Mouse (Mus musculus): ENCODE measurements around the gene Map3k7cl.

Map3k7cl gene

GRCm38 (mm10) chr16:87587843-87588242 lies 34.7 kb downstream of the Map3k7cl start:
- DNase-seq (ENCODE audit: low read depth): no peak

- DNase-seq (ENCODE audit: low read depth): no peak
Observed at GRCm38 (mm10) chr16:87594145-87594544, 41.0 kb downstream of the Map3k7cl start.

DNA sequence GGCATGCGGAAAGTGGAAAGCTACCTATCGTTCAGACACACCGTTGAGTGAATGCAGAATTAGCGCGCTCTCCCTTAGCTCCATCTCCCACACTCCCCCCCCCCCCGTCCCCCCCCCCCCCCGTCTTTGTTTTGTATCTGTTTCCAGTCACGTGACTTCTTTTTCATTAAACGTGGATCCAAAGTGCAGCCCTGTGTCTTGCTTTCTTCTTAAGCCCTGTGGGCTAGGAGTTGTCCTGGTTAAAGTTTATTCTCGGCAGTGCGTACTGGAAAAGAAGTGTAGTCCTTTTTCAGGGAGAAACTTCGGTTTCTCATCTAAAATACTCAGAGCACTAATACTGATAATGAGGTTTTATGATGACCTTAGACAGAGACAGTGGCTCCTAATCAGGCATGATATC lies 42.0 kb downstream of the Map3k7cl start:
- no peak for DNase-seq (ENCODE audit: low read depth)

DNA sequence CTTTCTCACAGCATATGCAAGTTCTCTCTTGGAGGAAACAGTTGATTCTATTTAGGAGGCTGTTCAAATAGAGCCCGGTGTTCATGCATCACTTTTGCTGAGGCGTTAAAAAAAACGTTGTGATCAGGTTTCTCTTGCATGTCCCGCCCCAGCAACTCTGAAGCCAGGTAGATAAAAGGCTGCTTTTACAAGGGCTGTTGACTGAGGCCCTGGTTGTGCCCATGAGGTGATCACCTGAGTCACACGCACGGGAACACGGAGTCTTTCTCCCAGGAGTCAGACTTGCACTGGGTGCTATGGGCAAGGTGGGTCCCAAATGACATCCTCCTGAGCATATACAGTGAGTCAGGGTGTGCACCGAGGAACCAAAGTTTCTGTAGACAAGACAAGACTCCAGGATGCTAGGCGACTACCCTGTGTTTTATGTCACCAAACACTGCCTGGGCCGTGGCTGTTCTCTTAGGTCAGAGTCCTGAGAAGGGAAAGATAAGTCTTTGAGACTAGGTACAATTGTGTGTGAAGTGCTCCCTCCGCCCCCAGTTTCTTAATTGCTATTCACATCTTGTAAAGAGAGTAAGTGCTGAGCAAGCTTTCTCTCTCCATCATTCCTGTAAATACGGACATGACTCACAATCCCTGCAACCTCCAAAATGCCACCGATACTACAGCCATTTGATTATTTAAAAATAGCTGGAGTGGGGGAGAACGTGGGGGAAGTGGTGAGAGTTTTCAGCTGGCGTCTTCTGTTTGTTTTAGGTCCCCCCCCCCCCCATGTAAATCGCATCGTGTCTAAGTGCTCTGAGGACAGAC lies 49.8 kb downstream of the Map3k7cl start:
- DNase-seq (ENCODE audit: low read depth): no peak

GRCm38 (mm10) chr16:87604002-87604401 lies 50.9 kb downstream of the Map3k7cl start:
- DNase-seq (ENCODE audit: low read depth): no peak

DNA sequence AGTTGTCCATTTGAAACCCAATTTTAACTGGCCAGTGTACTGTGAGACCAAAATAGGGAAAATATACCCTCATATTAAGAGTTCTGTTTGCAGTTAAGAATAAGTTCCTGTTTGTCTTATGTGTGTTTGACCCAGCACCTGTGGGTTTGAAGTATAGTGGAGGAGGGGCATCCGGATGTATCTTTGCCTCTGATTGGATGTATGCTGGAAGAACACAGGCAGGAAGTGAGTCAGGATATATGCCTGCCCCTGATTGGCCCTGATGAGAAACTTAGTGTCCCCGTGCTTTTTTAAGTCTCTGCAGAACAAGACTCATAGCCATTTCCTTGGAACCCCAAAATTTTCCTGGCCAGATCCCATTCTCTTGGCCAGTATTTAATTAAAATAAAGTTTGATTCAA lies 51.8 kb downstream of the Map3k7cl start:
- DNase-seq (ENCODE audit: low read depth): peak; percentile 71

DNA sequence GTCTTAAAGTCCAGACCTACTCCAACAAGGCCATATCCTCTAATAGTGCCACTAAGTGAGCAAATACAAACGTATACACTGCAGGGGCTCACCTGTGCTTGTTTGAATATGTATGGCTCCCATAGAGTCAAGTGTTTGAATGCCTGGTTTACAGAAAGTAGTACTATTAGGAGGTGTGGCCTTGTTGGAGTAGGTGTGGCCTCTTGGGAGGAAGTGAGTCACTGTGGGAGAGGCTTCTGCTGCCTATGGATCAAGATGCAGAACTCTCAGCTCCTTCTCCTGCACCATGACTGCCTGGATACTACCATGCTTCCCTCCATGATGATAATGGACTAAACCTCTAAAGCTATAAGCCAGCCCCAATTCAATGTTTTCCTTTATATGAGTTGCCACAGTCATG lies 54.3 kb downstream of the Map3k7cl start:
- DNase-seq (ENCODE audit: low read depth): peak; percentile 49

DNA sequence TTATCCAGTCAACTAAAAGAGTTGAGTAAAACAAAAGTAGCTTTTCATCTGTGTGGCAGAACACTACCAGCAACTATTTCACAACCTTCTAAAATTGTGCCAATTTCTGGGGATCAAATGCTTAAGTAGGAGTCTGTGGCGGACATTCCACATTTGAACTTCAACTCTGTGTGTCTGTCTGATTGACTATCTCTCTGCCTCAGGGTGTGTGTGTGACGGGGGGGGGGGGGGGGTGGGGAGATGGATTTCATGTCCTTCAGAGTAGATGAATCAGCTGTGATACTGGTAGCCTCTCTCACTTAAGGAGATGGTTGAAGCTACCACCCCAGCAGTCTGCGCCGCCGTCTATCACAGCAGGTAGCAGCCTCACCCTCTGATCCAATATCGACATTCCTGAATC lies 54.8 kb downstream of the Map3k7cl start:
- DNase-seq (ENCODE audit: low read depth): no peak

DNA sequence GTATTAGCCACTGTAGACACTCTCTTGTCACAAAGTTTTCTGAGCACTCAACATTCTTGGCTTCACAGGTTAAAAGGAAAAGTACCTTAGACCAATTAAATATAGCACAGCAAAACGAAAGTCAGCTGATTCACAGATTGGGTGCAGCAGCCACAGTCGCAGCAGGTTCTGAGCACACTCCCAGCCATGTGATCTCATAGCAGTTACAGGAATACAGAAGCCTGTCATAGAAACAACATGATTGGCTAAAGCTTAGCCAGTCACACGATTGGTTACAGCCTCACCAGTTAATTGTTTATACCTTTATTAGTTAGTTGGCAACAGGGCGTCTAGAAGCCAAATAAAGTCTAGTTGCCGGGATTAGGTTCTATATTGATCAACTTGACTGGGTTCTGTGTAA lies 57.0 kb downstream of the Map3k7cl start:
- DNase-seq (ENCODE audit: low read depth): no peak

DNA sequence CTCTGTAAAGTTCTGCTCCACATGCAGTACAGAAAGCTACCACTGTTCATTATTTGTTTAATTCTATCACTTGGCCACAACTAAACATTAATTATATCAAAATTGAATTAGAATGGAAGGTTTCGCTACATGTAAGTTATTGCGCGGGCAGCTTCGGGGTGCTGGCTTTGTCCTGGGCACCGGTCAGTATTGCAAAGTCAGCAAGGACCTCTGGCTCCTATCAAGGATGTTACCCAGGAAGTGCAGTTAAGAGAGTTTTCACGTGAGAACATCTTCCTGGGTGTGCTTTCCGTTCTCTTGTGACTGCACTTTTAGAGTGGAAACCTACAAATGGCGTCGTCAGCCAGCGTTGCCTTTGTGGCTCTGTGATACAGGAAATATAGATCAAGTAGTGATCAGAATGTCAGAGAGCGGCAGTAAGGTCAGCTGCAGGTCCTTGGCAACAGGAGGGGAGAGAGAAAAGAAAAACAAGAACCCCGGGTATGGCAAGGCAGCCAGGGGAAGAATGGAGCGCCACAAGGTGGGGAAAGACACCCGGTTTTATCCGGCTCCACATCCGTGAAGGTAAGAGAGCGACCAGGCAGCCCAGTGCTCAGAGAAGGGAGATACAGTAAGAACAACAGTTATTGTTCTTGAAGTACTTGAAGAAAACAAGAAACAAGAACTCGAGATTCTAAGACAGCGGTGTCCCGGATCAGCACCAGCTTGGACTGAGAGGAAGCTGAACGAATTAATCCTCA lies 57.6 kb downstream of the Map3k7cl start:
- DNase-seq (ENCODE audit: low read depth): no peak

GRCm38 (mm10) chr16:87611420-87611819 lies 58.3 kb downstream of the Map3k7cl start:
- peak; percentile 43 for DNase-seq (ENCODE audit: low read depth)

GRCm38 (mm10) chr16:87612218-87612838 lies 59.2 kb downstream of the Map3k7cl start:
- peak; percentile 84 for DNase-seq (ENCODE audit: low read depth)

DNA sequence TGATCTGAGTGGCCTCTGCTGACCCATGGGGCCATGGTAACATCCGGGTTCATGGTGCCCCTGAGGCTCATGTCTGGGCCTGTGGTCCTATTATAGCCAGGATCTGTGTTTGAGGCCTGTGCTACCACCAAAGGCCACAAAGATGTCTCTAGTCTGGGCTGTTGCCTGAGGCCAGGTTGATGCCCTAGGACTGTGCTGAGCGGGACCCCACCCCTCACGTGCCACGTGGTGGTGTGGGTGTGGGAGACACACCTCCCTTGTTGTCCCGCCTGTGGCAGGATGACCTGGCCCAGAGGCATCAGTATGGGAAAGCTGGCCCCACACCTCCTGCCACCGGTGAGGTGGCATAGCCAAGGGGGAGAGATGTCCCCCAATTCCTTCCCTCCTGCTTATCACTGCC lies 64.2 kb downstream of the Map3k7cl start:
- DNase-seq (ENCODE audit: low read depth): no peak

- no peak for DNase-seq (ENCODE audit: low read depth)
Observed at GRCm38 (mm10) chr16:87621246-87621645, 68.1 kb downstream of the Map3k7cl start.

DNA sequence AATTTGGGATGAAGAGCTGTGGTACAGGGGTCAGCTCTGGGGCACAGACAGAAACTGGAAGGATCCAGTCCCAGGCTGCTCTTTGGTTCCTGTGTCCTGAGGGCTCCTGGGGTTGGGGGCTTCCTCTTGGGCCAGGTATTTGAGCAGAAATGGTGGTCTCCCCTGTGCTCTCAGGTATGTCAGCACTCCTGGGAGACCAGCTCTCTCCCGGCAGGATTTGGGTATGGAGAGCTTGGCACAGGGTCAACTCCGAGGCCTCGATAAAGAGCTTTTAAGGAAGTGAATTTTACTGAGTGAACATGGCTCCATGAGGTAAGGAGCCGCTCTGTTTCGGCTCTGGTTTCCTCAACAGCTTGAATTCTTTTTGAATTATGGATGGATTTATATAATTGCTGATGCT lies 70.8 kb downstream of the Map3k7cl start:
- DNase-seq (ENCODE audit: low read depth): no peak

DNA sequence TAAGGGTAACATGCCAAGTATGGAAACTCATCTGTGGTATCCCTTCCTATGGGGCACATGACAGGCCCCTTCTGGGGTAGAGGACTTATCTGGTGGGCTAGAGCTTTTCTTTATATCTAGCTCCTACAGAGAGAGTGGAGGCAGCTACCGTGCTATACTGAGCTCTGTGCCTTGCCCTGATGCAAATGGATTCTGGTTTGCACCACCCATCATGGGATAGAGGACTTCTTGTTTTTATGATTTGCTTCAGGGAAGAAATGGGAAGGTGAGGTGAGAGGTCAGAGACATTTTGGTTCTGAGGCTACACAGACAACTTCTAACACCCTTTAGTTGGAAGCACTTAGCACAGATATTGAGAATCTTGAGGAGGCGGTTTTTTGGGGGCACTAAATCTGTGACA lies 71.8 kb downstream of the Map3k7cl start:
- no peak for DNase-seq (ENCODE audit: low read depth)

- DNase-seq (ENCODE audit: low read depth): peak; percentile 96
Observed at GRCm38 (mm10) chr16:87625341-87625740, 72.2 kb downstream of the Map3k7cl start.

GRCm38 (mm10) chr16:87625816-87626215 lies 72.7 kb downstream of the Map3k7cl start:
- DNase-seq (ENCODE audit: low read depth): no peak

DNA sequence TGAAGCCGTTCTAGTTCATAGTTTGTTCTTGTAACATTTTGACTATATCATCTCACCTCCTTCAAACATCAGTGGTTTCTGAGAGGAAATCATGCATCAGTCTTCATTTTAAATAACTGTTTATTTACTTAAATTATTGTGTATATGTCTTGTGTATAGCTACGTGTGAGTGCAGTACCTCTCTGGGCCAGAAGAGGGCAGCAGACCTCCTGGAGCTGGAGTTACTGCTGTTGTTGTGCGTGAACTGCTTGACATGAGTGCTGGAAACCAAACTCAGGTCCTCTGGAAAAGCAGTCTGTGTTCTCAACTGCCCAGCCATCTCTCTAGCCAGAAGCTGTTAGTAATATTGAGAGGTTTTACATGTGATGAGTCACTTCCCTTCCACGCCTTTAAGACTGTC lies 73.6 kb downstream of the Map3k7cl start:
- DNase-seq (ENCODE audit: low read depth): peak; percentile 73

DNA sequence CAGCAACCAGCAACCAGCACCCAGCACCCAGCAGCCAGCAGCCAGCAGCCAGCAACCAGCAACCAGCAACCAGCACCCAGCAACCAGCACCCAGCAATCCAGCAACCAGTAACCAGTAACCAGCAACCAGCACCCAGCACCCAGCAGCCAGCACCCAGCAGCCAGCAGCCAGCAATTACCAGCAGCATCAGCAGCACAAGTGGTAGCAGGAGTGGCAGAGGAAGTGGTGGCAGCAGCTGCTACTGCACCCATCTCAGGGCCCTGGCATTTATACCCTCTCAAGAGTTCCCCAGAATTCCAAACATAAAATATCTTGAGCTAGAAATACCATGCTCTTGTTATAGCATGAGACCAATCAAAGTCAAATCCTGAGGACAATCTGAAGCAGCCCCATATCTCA lies 81.6 kb downstream of the Map3k7cl start:
- DNase-seq (ENCODE audit: low read depth): no peak

DNA sequence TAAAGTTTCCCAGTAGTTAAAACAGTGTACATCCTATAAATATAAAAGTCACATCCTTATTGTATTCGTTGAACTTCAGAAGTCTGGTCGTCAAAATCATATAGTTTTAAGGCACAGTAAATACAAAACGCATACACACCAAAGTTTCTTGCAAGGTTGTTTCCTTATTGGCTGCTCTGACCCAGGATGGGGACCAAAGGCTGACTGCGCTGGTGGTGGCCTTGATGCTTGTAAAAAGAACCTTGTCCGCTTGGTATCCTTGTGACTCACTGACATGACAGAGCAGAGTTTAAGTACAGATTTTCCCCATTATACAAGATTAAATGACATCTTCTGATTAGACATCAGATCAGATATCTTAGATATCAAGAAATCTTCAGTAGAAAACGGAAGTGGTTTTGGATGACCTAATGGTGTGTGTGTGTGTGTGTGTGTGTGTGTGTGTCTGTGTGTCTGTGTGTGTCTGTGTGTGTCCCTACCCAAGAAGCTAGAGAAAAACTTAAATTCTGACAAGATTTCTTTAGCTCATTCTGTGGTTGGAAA lies 82.2 kb downstream of the Map3k7cl start:
- DNase-seq (ENCODE audit: low read depth): peak; percentile 77

DNA sequence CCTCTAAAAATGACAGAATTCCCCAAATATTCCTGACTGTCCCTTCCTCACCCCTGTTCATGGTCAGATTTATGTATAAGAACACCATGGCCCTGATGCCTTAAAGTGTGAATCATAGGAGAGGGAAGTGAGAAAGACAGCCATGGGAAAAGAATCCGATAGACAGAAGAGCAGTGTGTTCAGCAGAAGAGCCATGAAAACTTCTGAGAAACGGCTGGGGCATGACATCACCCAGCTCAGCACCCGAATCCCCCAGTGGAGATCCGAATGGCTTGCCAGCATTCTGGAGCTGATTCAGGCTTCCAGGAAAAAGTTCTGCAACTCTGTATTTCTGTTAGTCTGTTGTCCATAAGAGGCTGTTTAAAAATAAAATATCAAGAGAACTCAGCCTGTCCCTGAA lies 82.7 kb downstream of the Map3k7cl start:
- DNase-seq (ENCODE audit: low read depth): no peak

- DNase-seq (ENCODE audit: low read depth): peak; percentile 27
Observed at GRCm38 (mm10) chr16:87638098-87638497, 85.0 kb downstream of the Map3k7cl start.
